Mouse (Mus musculus) ES-E14 (cell line): ENCODE measurements at regions not wholly inside any gene's neighbourhood (a gene's known extent, or its start where the extent isn't known, plus 50 kb on each side); places are given as distances from the start of the nearest gene placed in this dataset.

Experiments used
- HCFC1 ChIP-seq: IDR thresholded peaks from 2 replicates; pipeline ENCODE4 v1.6.1; 2012; ENCODE audit warnings: low read length, inconsistent platforms, borderline replicate concordance; ENCODE audit not compliant: insufficient read depth
- MAFK ChIP-seq: IDR thresholded peaks from 2 replicates; pipeline ENCODE4 v1.6.1; 2014; ENCODE audit warnings: mild to moderate bottlenecking, low read depth, low read length, inconsistent platforms; ENCODE audit not compliant: insufficient read depth
- ZC3H11A ChIP-seq: IDR thresholded peaks from 2 replicates; pipeline ENCODE4 v1.6.1; 2012; ENCODE audit warnings: low read depth, mild to moderate bottlenecking, inconsistent platforms, low read length, borderline replicate concordance

- TF ChIP-seq ZC3H11A: no peak
- TF ChIP-seq MAFK: no peak
- no peak for TF ChIP-seq HCFC1
Measured at GRCm38 (mm10) chr13:82264236-82264635, 481.4 kb downstream of the Cetn3 start.
